Mouse (Mus musculus): ENCODE measurements at regions not wholly inside any gene's neighbourhood (a gene's known extent, or its start where the extent isn't known, plus 50 kb on each side); places are given as distances from the start of the nearest gene placed in this dataset.

GRCm38 (mm10) chr3:19406351-19407151, 221.9 kb downstream of the 1700064H15Rik start:
- in situ Hi-C loops (cut with MboI, MseI) = no loop called here

- in situ Hi-C loops (cut with MboI, MseI) = loop anchor here in 1 of 2 experiments (10.0 kb wide), 1 partner anchor 59 kb away; no protein-coding TSS in a partner anchor
These were observed 242.8 kb downstream of the 1700064H15Rik start for GRCm38 (mm10) chr3:19385675-19386074.

GRCm38 (mm10) chr3:19368998-19369397, 259.5 kb downstream of the 1700064H15Rik start:
- in situ Hi-C loops (cut with MboI, MseI) = no loop called here

- in situ Hi-C loops (cut with MboI, MseI) = no loop called here
These were observed 260.7 kb downstream of the 1700064H15Rik start for GRCm38 (mm10) chr3:19367761-19368160.

Measured in T-helper 17 cell (primary cell).